ENCODE assay signal across 10 mouse cellular contexts in the genomic region with DNA sequence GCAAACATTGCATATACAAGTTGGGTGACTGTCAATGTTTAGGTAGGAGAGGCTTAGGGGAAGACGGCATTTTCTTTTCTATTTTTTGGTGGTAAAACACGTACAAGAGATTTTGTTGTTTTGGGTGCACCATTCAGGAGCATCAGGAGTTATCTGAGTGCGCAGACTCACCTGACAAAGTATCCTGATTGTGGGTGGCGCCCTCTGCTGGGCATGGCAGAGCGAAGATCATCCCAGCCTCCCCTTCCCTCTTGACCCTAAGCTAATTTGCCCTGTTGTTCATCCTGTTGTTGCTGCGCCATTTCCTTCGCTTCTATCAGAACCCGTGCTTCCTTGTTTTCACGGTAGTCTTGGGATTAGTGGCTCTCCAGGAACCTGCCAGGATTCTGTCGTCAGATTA.
DNase-seq lines count a peak whose midpoint lies in the region; ATAC-seq and TF ChIP-seq lines count a peak whose summit lies in the region.
"Had no signal": no experiment of that assay in that cellular context is flagged by ENCODE, and none has a peak within 500 bp of the region (broad histone marks: within the 10 kb centered on the region; RNA-seq: fewer than 3 reads in every experiment).

No protein-coding gene starts in this region.

- H3K9ac ChIP-seq in lung, embryonic 14.5 days, result no peak overlapping the region

- no peak overlapping the region for H3K27ac ChIP-seq in gastrocnemius, adult 2 months
- H3K27ac ChIP-seq in lung, embryonic 14.5 days (ENCODE audit: low read depth), result no peak overlapping the region
- no peak overlapping the region for H3K27ac ChIP-seq in bone marrow, adult 2 months (ENCODE audit: control insufficient read depth, insufficient read depth, low read depth, low read length, poor library complexity)

- no peaks in the 10 kb centered on the region for H3K4me1 ChIP-seq in lung, embryonic 14.5 days (ENCODE audit: insufficient read depth)
- no peaks in the 10 kb centered on the region for H3K4me1 ChIP-seq in bone marrow, adult 2 months (ENCODE audit: control insufficient read depth, insufficient read depth, low read length)
- H3K4me1 ChIP-seq: megakaryocyte, embryonic 14.5 days had no signal

- TF ChIP-seq CTCF in gastrocnemius, adult 2 months (IDR thresholded peaks at IDR 0.05), result peak; percentile 58
- peak; percentile 28; the same call in 1 of the 2 replicates for TF ChIP-seq CTCF in lung, embryonic 14.5 days (IDR thresholded peaks at IDR 0.05; ENCODE audit: low read depth)
- peak; percentile 48; the same call in 1 of the 2 replicates for TF ChIP-seq CTCF in bone marrow, adult 2 months (IDR thresholded peaks at IDR 0.05; ENCODE audit: control insufficient read depth, insufficient read depth, low read length)

- TF ChIP-seq POLR2A in bone marrow, adult 2 months (IDR thresholded peaks at IDR 0.05; ENCODE audit: borderline replicate concordance, control insufficient read depth, low read depth, low read length), result no peak

- peak; percentile 31 for DNase-seq in gastrocnemius, adult 2 months
- DNase-seq in gastrocnemius, postnatal 14 days, result no peak
- no peak for DNase-seq in lung, embryonic 14.5 days
- no peak for DNase-seq in lung, postnatal 4 days
- DNase-seq in thymus, postnatal 25 days, result peak; percentile 45
- DNase-seq in frontal cortex, postnatal 36 days (ENCODE audit: low spot score in 2 of 2), result no peak
- DNase-seq in urinary bladder, postnatal 14 days (ENCODE audit: low spot score), result no peak

- intact Hi-C loops in gastrocnemius, adult 2 months (cut with DNase I), result loop anchor here (2.0 to 10.0 kb wide), 3 partner anchors 152 to 528 kb away; no protein-coding TSS in a partner anchor
- intact Hi-C loops in gastrocnemius, postnatal 14 days (cut with DNase I; ENCODE audit: low total_unique reads), result loop anchor here (10.0 kb wide), 1 partner anchor 312 kb away; no protein-coding TSS in a partner anchor

- no peak for ATAC-seq in lung, embryonic 14.5 days (ENCODE audit: insufficient read depth)

- 57% methylated on average over 10 of the region's 10 CpGs for WGBS in lung, embryonic 14.5 days
- WGBS in bone marrow, adult 2 months, result 67% methylated on average over 10 of the region's 10 CpGs

- no peaks in the 10 kb centered on the region for H3K36me3 ChIP-seq in lung, embryonic 14.5 days (ENCODE audit: insufficient read depth)

- no peak overlapping the region for H3K4me2 ChIP-seq in lung, embryonic 14.5 days
- H3K4me2 ChIP-seq: heart, embryonic 11.5 days had no signal

- no peak overlapping the region for H3K4me3 ChIP-seq in gastrocnemius, adult 2 months
- no peak overlapping the region for H3K4me3 ChIP-seq in lung, embryonic 14.5 days (ENCODE audit: low read depth, low read length)
- H3K4me3 ChIP-seq in bone marrow, adult 2 months (replicated peaks; ENCODE audit: control insufficient read depth, low read depth, low read length), result no peak overlapping the region
- H3K4me3 ChIP-seq: megakaryocyte, embryonic 14.5 days had no signal

- H3K27me3 ChIP-seq in lung, embryonic 14.5 days (ENCODE audit: insufficient read depth, low read length), result no peaks in the 10 kb centered on the region

- H3K9me3 ChIP-seq in lung, embryonic 14.5 days (ENCODE audit: low read depth, low read length), result peaks cover 3% of the 10 kb centered on the region; the same call in 1 of the 2 replicates

Comparison
In these comparisons a context has a peak if more than half of its experiments do, and no peak if none do; other contexts are left out.
1. DNase-seq: peak in gastrocnemius, adult 2 months (single experiment) and thymus, postnatal 25 days (single experiment); none in gastrocnemius, postnatal 14 days (single experiment), lung, embryonic 14.5 days (single experiment), lung, postnatal 4 days (0 of 2), frontal cortex, postnatal 36 days (0 of 2) and urinary bladder, postnatal 14 days (single experiment).
2. Peak in every context shown above with its lines, with median percentiles within 50 percentile points of each other: CTCF ChIP-seq.